Mouse (Mus musculus) ES-Bruce4 (cell line): ENCODE results near the gene Csrnp1. TPM values are rescaled to one million over a fixed set of nuclear protein-coding genes. Genes with fewer than 3 reads are reported as not detected.

Source experiments
- H3K27ac ChIP-seq: 2 replicates; pipeline ENCODE4 v1.5.1; 2012; ENCODE audit warnings: low read length, inconsistent platforms; ENCODE audit not compliant: insufficient read depth
- H3K27me3 ChIP-seq: 2 replicates; pipeline ENCODE4 v1.6.1; 2012; ENCODE audit warnings: mild to moderate bottlenecking, low read length, inconsistent platforms; ENCODE audit not compliant: control insufficient read depth, poor library complexity, insufficient read depth, severe bottlenecking
- H3K36me3 ChIP-seq: 2 replicates; pipeline ENCODE4 v1.6.1; 2012; ENCODE audit warnings: inconsistent platforms, mild to moderate bottlenecking, low read length, moderate library complexity; ENCODE audit not compliant: control insufficient read depth, poor library complexity, insufficient read depth, severe bottlenecking
- H3K4me1 ChIP-seq: one replicate; pipeline ENCODE4 v1.8.1; 2011; ENCODE audit warnings: low read length; ENCODE audit not compliant: control insufficient read depth, insufficient read depth
- H3K4me3 ChIP-seq: 2 replicates; pipeline ENCODE4 v1.5.1; 2011; ENCODE audit warnings: low read depth, mild to moderate bottlenecking, low read length
- H3K9ac ChIP-seq: 2 replicates; pipeline ENCODE4 v1.6.1; 2012; ENCODE audit warnings: low read depth, mild to moderate bottlenecking, inconsistent platforms; ENCODE audit not compliant: poor library complexity, severe bottlenecking
- H3K9me3 ChIP-seq: replicated peaks from 2 replicates; pipeline ENCODE4 v1.6.1; 2012; ENCODE audit warnings: mild to moderate bottlenecking, low read length, inconsistent platforms; ENCODE audit not compliant: control insufficient read depth, poor library complexity, insufficient read depth, severe bottlenecking
- CTCF ChIP-seq: IDR thresholded peaks from one replicate; pipeline ENCODE4 v1.8.1; 2011; ENCODE audit warnings: low read depth, low read length
- EP300 ChIP-seq: IDR thresholded peaks from 2 replicates; pipeline ENCODE4 v1.6.1; 2011; ENCODE audit warnings: low read depth, low read length; ENCODE audit not compliant: insufficient read depth
- POLR2A ChIP-seq: IDR thresholded peaks from one replicate; pipeline ENCODE4 v1.8.1; 2011; ENCODE audit warnings: low read length; ENCODE audit not compliant: insufficient read depth
- polyA plus RNA-seq: library from polyadenylated mRNA; stranded (reverse); fragments of >200 nt; gene quantifications from 2 replicates; pipeline ENCODE4 v1.2.4, GENCODE M21; 2011; ENCODE audit warnings: low read depth; ENCODE audit not compliant: missing spikeins, insufficient read depth, insufficient read length

Gene Csrnp1
- polyA plus RNA-seq, 1 experiment: 28.4 TPM

- peak overlapping the region; percentile 59 for H3K27ac ChIP-seq
Measured at GRCm38 (mm10) chr9:119977557-119978060, 6.8 kb downstream of the Csrnp1 start.

DNA sequence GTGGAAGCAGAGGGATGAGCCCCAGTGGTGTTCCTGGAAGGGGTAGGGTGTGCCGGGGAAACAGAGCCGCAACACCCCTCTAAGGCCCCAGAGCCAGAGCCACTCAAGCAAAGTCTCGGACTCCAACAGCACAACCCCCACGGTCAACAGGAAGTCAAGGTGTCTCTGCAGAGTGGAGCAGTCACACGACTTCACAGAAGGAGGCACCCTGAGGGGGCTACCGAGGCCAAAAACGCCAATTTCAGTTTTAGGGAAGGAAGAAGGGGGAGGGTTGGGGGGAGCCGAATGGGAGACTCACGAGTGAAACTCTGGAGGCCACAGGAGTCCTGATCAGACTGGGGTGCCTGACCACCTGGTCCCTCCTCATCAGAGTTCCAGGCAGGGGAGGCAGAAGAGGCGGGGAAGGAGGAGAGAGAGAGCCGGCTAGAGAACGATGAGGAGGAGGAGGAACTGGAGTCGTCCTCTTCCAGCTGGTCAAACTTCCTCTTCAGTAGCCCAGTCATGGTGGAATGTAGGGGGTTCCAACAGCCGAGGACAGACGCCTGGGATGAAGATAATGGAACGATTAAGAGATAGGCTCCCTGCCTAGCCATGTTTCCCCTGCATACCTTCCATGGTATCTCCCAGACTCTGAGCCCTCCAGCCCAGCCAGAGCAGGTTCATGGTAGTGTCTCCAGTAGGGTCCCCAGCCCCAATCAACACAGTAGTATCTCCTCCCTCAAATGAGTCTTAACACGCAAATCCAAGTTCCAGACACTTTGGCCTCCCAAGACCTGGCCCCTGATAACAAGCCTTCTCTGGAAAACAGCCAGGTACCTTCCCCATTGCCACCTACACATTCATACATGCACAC, 7.5 kb downstream of the Csrnp1 start:
- Histone ChIP-seq H3K27ac (peak overlapping the region; percentile 59), H3K27me3 (no peaks in the 10 kb centered on the region), H3K36me3 (peaks cover 18% of the 10 kb centered on the region), H3K4me1 (peaks cover 24% of the 10 kb centered on the region), H3K4me3 (peak overlapping the region; percentile 4; the same call in 1 of the 2 replicates), H3K9me3 (no peaks in the 10 kb centered on the region), H3K9ac (peak overlapping the region; percentile 22; the same call in 1 of the 2 replicates)
- no peak for TF ChIP-seq EP300
- TF ChIP-seq POLR2A: no peak
- no peak for TF ChIP-seq CTCF

More at GRCm38 (mm10) chr9:119977557-119978060, 6.8 kb downstream of the Csrnp1 start:
- H3K9ac ChIP-seq: no peak overlapping the region
- peaks cover 24% of the 10 kb centered on the region for H3K4me1 ChIP-seq
- no peak overlapping the region for H3K4me3 ChIP-seq
- TF ChIP-seq CTCF: no peak
- TF ChIP-seq EP300: no peak
- no peak for TF ChIP-seq POLR2A
- no peaks in the 10 kb centered on the region for H3K9me3 ChIP-seq
- H3K27me3 ChIP-seq: no peaks in the 10 kb centered on the region
- H3K36me3 ChIP-seq: peaks cover 12% of the 10 kb centered on the region

GRCm38 (mm10) chr9:119975286-119975685, 9.2 kb downstream of the Csrnp1 start:
- H3K4me3 ChIP-seq: no peak overlapping the region
- no peaks in the 10 kb centered on the region for H3K9me3 ChIP-seq
- H3K27me3 ChIP-seq: no peaks in the 10 kb centered on the region
- no peak overlapping the region for H3K27ac ChIP-seq
- TF ChIP-seq POLR2A (no peak), EP300 (no peak), CTCF (no peak)
- H3K4me1 ChIP-seq: peaks cover 15% of the 10 kb centered on the region
- peaks cover 22% of the 10 kb centered on the region for H3K36me3 ChIP-seq
- no peak overlapping the region for H3K9ac ChIP-seq

- H3K4me1 ChIP-seq: peaks cover 11% of the 10 kb centered on the region
- peak overlapping the region; percentile 8; the same call in 1 of the 2 replicates for H3K27ac ChIP-seq
- peak overlapping the region; percentile 55; the same call in 1 of the 2 replicates for H3K4me3 ChIP-seq
- no peaks in the 10 kb centered on the region for H3K27me3 ChIP-seq
- H3K36me3 ChIP-seq: peaks cover 22% of the 10 kb centered on the region
- no peak for TF ChIP-seq POLR2A
- peak; percentile 49 for TF ChIP-seq CTCF
- TF ChIP-seq EP300: no peak
- no peaks in the 10 kb centered on the region for H3K9me3 ChIP-seq
- peak overlapping the region; percentile 35 for H3K9ac ChIP-seq
Measured at GRCm38 (mm10) chr9:119974609-119975008, 9.8 kb downstream of the Csrnp1 start.

- Histone ChIP-seq H3K4me1 (peaks cover 10% of the 10 kb centered on the region), H3K4me3 (peak overlapping the region; percentile 55), H3K9me3 (no peaks in the 10 kb centered on the region), H3K9ac (peak overlapping the region; percentile 35), H3K27ac (peak overlapping the region; percentile 8; the same call in 1 of the 2 replicates), H3K36me3 (peaks cover 22% of the 10 kb centered on the region), H3K27me3 (no peaks in the 10 kb centered on the region)
- peak; percentile 99 for TF ChIP-seq CTCF
- no peak for TF ChIP-seq POLR2A
- TF ChIP-seq EP300: 0 out of 2 replicates have a peak, but pooled peaks have one; percentile 29
Measured at GRCm38 (mm10) chr9:119973869-119974520, 10.5 kb downstream of the Csrnp1 start.
